Mouse (Mus musculus) kidney, embryonic 15.5 days (tissue): ENCODE measurements around the gene Vwa7. TPM values are rescaled to one million over a fixed set of nuclear protein-coding genes. Genes with fewer than 3 reads are reported as not detected.

ENCODE experiments used
- ATAC-seq: fragments of 200-750 bp; cut with Nextera tagmentation; replicated peaks from 2 replicates; pipeline ENCODE4 v1.8.0; 2017; ENCODE audit warnings: moderate TSS enrichment; ENCODE audit not compliant: low FRiP score
- H3K27ac ChIP-seq: fragments of 300-500 bp; sonication (generic); 2 replicates; pipeline ENCODE4 v1.5.1; 2015; ENCODE audit warnings: mild to moderate bottlenecking, inconsistent platforms
- H3K27me3 ChIP-seq: fragments of 300-500 bp; sonication (generic); 2 replicates; pipeline ENCODE4 v1.6.1; 2015; ENCODE audit warnings: inconsistent platforms
- H3K36me3 ChIP-seq: fragments of 300-500 bp; sonication (generic); 2 replicates; pipeline ENCODE4 v1.6.1; 2015; ENCODE audit warnings: inconsistent platforms
- H3K4me1 ChIP-seq: fragments of 300-500 bp; sonication (generic); 2 replicates; pipeline ENCODE4 v1.6.1; 2015; ENCODE audit warnings: inconsistent platforms
- H3K4me2 ChIP-seq: fragments of 300-500 bp; sonication (generic); 2 replicates; pipeline ENCODE4 v1.6.1; 2015; ENCODE audit warnings: moderate library complexity, mild to moderate bottlenecking, inconsistent platforms
- H3K4me3 ChIP-seq: fragments of 300-500 bp; sonication (generic); replicated peaks from 2 replicates; pipeline ENCODE4 v1.5.1; 2015; ENCODE audit warnings: mild to moderate bottlenecking, inconsistent platforms
- H3K9ac ChIP-seq: fragments of 300-500 bp; sonication (generic); 2 replicates; pipeline ENCODE4 v1.6.1; 2015; ENCODE audit warnings: mild to moderate bottlenecking, inconsistent platforms
- H3K9me3 ChIP-seq: fragments of 300-500 bp; sonication (generic); replicated peaks from 2 replicates; pipeline ENCODE4 v1.6.1; 2016; ENCODE audit warnings: inconsistent platforms
- WGBS: fragments of 180-500 bp; shearing (Covaris S2); methylation state at CpG from one replicate; pipeline ENCODE4 v1.1.7; 2015; ENCODE audit warnings: mixed read lengths; 5-methylcytosine and 5-hydroxymethylcytosine counted together
- polyA plus RNA-seq: library from polyadenylated mRNA; unstranded; fragments of >200 nt; fragmentation: Nextera tagmentation; extraction: Ambion mirVana; gene quantifications from 2 replicates; pipeline ENCODE4 v1.2.1, GENCODE M21; 2015

Vwa7 gene
- polyA plus RNA-seq, 1 experiment from 2014 or later: 0.29 TPM

GRCm38 (mm10) chr17:35043794-35044193 is 27.4 kb downstream of the Vwa7 start:
- Histone ChIP-seq H3K36me3 (no peaks in the 10 kb centered on the region), H3K4me3 (no peak overlapping the region), H3K27me3 (no peaks in the 10 kb centered on the region), H3K4me2 (no peak overlapping the region), H3K27ac (peak overlapping the region; percentile 95), H3K4me1 (peaks cover 39% of the 10 kb centered on the region), H3K9ac (no peak overlapping the region), H3K9me3 (no peaks in the 10 kb centered on the region)
- no peak for ATAC-seq
- 80% methylated on average over 4 of the region's 4 CpGs for WGBS

GRCm38 (mm10) chr17:35044904-35045806 is 28.8 kb downstream of the Vwa7 start:
- H3K4me2 ChIP-seq: peak overlapping the region; percentile 99
- peak overlapping the region; percentile 69 for H3K4me3 ChIP-seq
- H3K27ac ChIP-seq: peak overlapping the region; percentile 95
- ATAC-seq: no peak
- H3K9me3 ChIP-seq: no peaks in the 10 kb centered on the region
- no peaks in the 10 kb centered on the region for H3K27me3 ChIP-seq
- peaks cover 52% of the 10 kb centered on the region for H3K4me1 ChIP-seq
- H3K36me3 ChIP-seq: no peaks in the 10 kb centered on the region
- H3K9ac ChIP-seq: peak overlapping the region; percentile 93; the same call in 1 of the 2 replicates
- WGBS: 68% methylated on average over 7 of the region's 7 CpGs

GRCm38 (mm10) chr17:35045807-35046680 is 29.7 kb downstream of the Vwa7 start:
- H3K27me3 ChIP-seq: no peaks in the 10 kb centered on the region
- WGBS: 4% methylated on average over 48 of the region's 48 CpGs
- H3K9ac ChIP-seq: peak overlapping the region; percentile 93
- peak overlapping the region; percentile 99 for H3K4me2 ChIP-seq
- peaks cover 52% of the 10 kb centered on the region for H3K4me1 ChIP-seq
- no peak; the same call in none of the 2 replicates for ATAC-seq
- no peaks in the 10 kb centered on the region for H3K9me3 ChIP-seq
- H3K27ac ChIP-seq: peak overlapping the region; percentile 95
- H3K36me3 ChIP-seq: no peaks in the 10 kb centered on the region
- peak overlapping the region; percentile 69 for H3K4me3 ChIP-seq

- peaks cover 56% of the 10 kb centered on the region for H3K4me1 ChIP-seq
- WGBS: 2% methylated on average over 33 of the region's 33 CpGs
Measured at GRCm38 (mm10) chr17:35046681-35047455, 30.5 kb downstream of the Vwa7 start, which contains the start of gene Msh5. TSS of gene Msh5 (minus strand) at chr17:35046745.

GRCm38 (mm10) chr17:35047688-35048087 is 31.3 kb downstream of the Vwa7 start:
- H3K36me3 ChIP-seq: peaks cover 6% of the 10 kb centered on the region
- WGBS: 41% methylated on average over 1 of the region's 1 CpGs
- H3K9me3 ChIP-seq: no peaks in the 10 kb centered on the region
- H3K27ac ChIP-seq: peak overlapping the region; percentile 100
- ATAC-seq: no peak
- peak overlapping the region; percentile 69 for H3K4me3 ChIP-seq
- H3K9ac ChIP-seq: no peak overlapping the region
- peak overlapping the region; percentile 99 for H3K4me2 ChIP-seq
- no peaks in the 10 kb centered on the region for H3K27me3 ChIP-seq
- peaks cover 64% of the 10 kb centered on the region for H3K4me1 ChIP-seq

More at GRCm38 (mm10) chr17:35046681-35047455, 30.5 kb downstream of the Vwa7 start, which contains the start of gene Msh5:
- H3K9ac ChIP-seq: peak within 1 kb of the TSS; percentile 93
- H3K27ac ChIP-seq: peak within 1 kb of the TSS; percentile 100
- peak; percentile 94 for ATAC-seq
- peak within 1 kb of the TSS; percentile 99 for H3K4me2 ChIP-seq
- H3K36me3 ChIP-seq: no peaks in the 10 kb centered on the region
- no peaks in the 10 kb centered on the region for H3K27me3 ChIP-seq
- peak within 1 kb of the TSS; percentile 69 for H3K4me3 ChIP-seq
- H3K9me3 ChIP-seq: no peaks in the 10 kb centered on the region

GRCm38 (mm10) chr17:35048149-35048931 is 32.0 kb downstream of the Vwa7 start:
- Histone ChIP-seq H3K4me3 (peak overlapping the region; percentile 69), H3K9ac (no peak overlapping the region)

GRCm38 (mm10) chr17:35048932-35049440 is 32.6 kb downstream of the Vwa7 start:
- 0 out of 2 replicates have a peak overlapping the region, but pooled peaks have one; percentile 83 for H3K9ac ChIP-seq
- H3K4me1 ChIP-seq: peaks cover 74% of the 10 kb centered on the region
- H3K4me2 ChIP-seq: peak overlapping the region; percentile 88
- peak overlapping the region; percentile 66 for H3K4me3 ChIP-seq
- peak overlapping the region; percentile 100 for H3K27ac ChIP-seq
- ATAC-seq: no peak
- no peaks in the 10 kb centered on the region for H3K27me3 ChIP-seq
- H3K9me3 ChIP-seq: no peaks in the 10 kb centered on the region
- H3K36me3 ChIP-seq: peaks cover 19% of the 10 kb centered on the region
- WGBS: 71% methylated on average over 5 of the region's 5 CpGs

More at GRCm38 (mm10) chr17:35048149-35048931, 32.0 kb downstream of the Vwa7 start:
- Histone ChIP-seq H3K9me3 (no peaks in the 10 kb centered on the region), H3K36me3 (peaks cover 12% of the 10 kb centered on the region), H3K4me2 (peak overlapping the region; percentile 99), H3K27me3 (no peaks in the 10 kb centered on the region), H3K4me1 (peaks cover 70% of the 10 kb centered on the region), H3K27ac (peak overlapping the region; percentile 100)
- WGBS: 36% methylated on average over 11 of the region's 11 CpGs
- no peak for ATAC-seq

- H3K27me3 ChIP-seq: no peaks in the 10 kb centered on the region
- peaks cover 73% of the 10 kb centered on the region for H3K4me1 ChIP-seq
- ATAC-seq: peak; percentile 31
- H3K9me3 ChIP-seq: no peaks in the 10 kb centered on the region
- H3K27ac ChIP-seq: peak within 1 kb of the TSS; percentile 100
- H3K4me2 ChIP-seq: peak within 1 kb of the TSS; percentile 88
- H3K4me3 ChIP-seq: peak within 1 kb of the TSS; percentile 66
- H3K36me3 ChIP-seq: peaks cover 25% of the 10 kb centered on the region
- peak within 1 kb of the TSS; percentile 83 for H3K9ac ChIP-seq
- WGBS: 4% methylated on average over 11 of the region's 11 CpGs
Measured at GRCm38 (mm10) chr17:35049561-35050016, 33.2 kb downstream of the Vwa7 start, which contains the start of gene Clic1. TSS of gene Clic1 (plus strand) at chr17:35049966.

GRCm38 (mm10) chr17:35050126-35050750 is 33.9 kb downstream of the Vwa7 start:
- H3K9me3 ChIP-seq: no peaks in the 10 kb centered on the region
- peaks cover 31% of the 10 kb centered on the region for H3K36me3 ChIP-seq
- peak overlapping the region; percentile 66 for H3K4me3 ChIP-seq
- peak overlapping the region; percentile 88 for H3K4me2 ChIP-seq
- H3K27ac ChIP-seq: peak overlapping the region; percentile 100
- no peaks in the 10 kb centered on the region for H3K27me3 ChIP-seq
- H3K9ac ChIP-seq: peak overlapping the region; percentile 83
- WGBS: under 1% methylated on average over 27 of the region's 27 CpGs
- peak; percentile 20 for ATAC-seq
- peaks cover 67% of the 10 kb centered on the region for H3K4me1 ChIP-seq
